Mouse (Mus musculus): ENCODE measurements around the gene Polr2e.

The Polr2e gene

GRCm38 (mm10) chr10:80017771-80018170 is 21.8 kb downstream of the Polr2e start:
- no peak for DNase-seq (ENCODE audit: low read depth, low spot score)

- peak; percentile 52 for DNase-seq (ENCODE audit: low read depth, low spot score)
These were observed 22.2 kb downstream of the Polr2e start for GRCm38 (mm10) chr10:80017361-80017760.

- no peak for DNase-seq (ENCODE audit: low read depth, low spot score)
These were observed 22.7 kb downstream of the Polr2e start for GRCm38 (mm10) chr10:80016931-80017330.

- DNase-seq (ENCODE audit: low read depth, low spot score) = peak; percentile 59
These were observed 23.1 kb downstream of the Polr2e start, which contains the start of gene Arhgap45 for GRCm38 (mm10) chr10:80016511-80016910. Gene Arhgap45, plus strand, starts transcription at chr10:80016653.

- DNase-seq (ENCODE audit: low read depth, low spot score) = no peak
These were observed 24.0 kb downstream of the Polr2e start for GRCm38 (mm10) chr10:80015583-80015982.

GRCm38 (mm10) chr10:80014484-80015290 is 24.9 kb downstream of the Polr2e start:
- DNase-seq (ENCODE audit: low read depth, low spot score) = no peak

GRCm38 (mm10) chr10:80013609-80014008 is 26.0 kb downstream of the Polr2e start:
- no peak for DNase-seq (ENCODE audit: low read depth, low spot score)

- DNase-seq (ENCODE audit: low read depth, low spot score) = no peak
These were observed 27.9 kb downstream of the Polr2e start for GRCm38 (mm10) chr10:80011740-80012139.

GRCm38 (mm10) chr10:80004233-80004705 is 35.3 kb downstream of the Polr2e start:
- no peak for DNase-seq (ENCODE audit: low read depth, low spot score)

GRCm38 (mm10) chr10:80003374-80004232 is 36.0 kb downstream of the Polr2e start:
- no peak for DNase-seq (ENCODE audit: low read depth, low spot score)

- no peak for DNase-seq (ENCODE audit: low read depth, low spot score)
These were observed 36.8 kb downstream of the Polr2e start for GRCm38 (mm10) chr10:80002829-80003228.

- no peak for DNase-seq (ENCODE audit: low read depth, low spot score)
These were observed 37.6 kb downstream of the Polr2e start for GRCm38 (mm10) chr10:80001945-80002344.

GRCm38 (mm10) chr10:79997819-79998218 is 41.8 kb downstream of the Polr2e start:
- DNase-seq (ENCODE audit: low read depth, low spot score) = no peak

- no peak for DNase-seq (ENCODE audit: low read depth, low spot score)
These were observed 42.4 kb downstream of the Polr2e start for GRCm38 (mm10) chr10:79997034-79997760.

GRCm38 (mm10) chr10:79996272-79997033 is 43.1 kb downstream of the Polr2e start, which contains the start of gene Abca7:
Gene Abca7, plus strand, starts transcription at chr10:79996494.
- DNase-seq (ENCODE audit: low read depth, low spot score) = peak; percentile 95

- DNase-seq (ENCODE audit: low read depth, low spot score) = no peak
These were observed 44.0 kb downstream of the Polr2e start for GRCm38 (mm10) chr10:79995636-79996035.

- DNase-seq (ENCODE audit: low read depth, low spot score) = no peak
These were observed 45.0 kb downstream of the Polr2e start for GRCm38 (mm10) chr10:79994397-79995115.

- DNase-seq (ENCODE audit: low read depth, low spot score) = no peak
These were observed 48.0 kb downstream of the Polr2e start for GRCm38 (mm10) chr10:79991548-79991947.

GRCm38 (mm10) chr10:79991099-79991498 is 48.5 kb downstream of the Polr2e start:
- no peak for DNase-seq (ENCODE audit: low read depth, low spot score)

GRCm38 (mm10) chr10:79989870-79990269 is 49.7 kb downstream of the Polr2e start:
- no peak for DNase-seq (ENCODE audit: low read depth, low spot score)

All from skeletal muscle tissue, adult 2 months (tissue).